Comparison of ENCODE assay signal across 14 mouse cellular contexts in the genomic region with DNA sequence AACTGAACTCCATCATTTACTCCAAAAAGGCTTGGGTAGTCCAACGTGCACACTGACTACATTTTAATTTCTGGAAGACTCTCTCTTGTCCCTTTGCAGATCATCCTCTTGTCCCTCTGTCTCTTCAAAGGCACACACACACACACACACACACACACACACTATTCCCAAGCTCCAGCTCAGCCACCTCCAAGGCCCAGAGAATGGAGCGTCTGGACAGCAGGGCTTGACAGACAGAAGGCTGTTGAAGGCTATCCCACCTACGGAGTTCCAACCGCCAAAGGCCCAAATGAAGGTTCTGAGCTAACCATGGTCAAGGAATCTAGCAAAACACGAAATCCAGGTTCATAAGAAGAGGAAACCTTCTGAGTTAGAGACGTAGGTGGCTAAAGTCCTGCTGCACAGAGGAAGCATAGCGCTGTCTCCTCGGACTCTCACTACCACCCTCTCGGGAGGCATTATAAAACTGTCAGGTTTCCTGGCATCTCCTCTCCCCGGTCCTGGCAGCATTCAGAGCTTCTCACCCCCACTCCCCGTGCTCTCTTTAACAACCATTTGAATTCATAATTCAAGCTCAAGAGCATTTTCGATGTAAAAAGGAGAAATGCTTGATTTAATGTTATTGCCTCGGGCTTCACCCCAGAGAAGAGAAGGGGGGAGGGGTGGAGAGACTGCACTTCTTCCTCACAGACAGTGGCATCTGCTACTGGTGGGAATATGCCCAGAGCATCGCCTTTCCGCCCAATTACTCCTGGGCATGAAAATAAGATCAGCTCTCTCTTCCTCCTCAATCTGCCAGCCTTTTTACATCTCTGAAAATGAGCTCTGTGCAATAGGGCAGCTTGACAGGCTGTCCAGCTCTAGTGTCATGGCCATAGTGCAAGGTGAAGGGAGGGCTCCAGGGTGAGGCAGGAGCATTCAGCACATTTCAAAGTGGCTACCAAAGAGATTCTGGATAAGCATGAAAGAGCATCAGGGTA.
DNase-seq lines count a peak whose midpoint lies in the region; ATAC-seq and TF ChIP-seq lines count a peak whose summit lies in the region.
"Had no signal": no experiment of that assay in that cellular context is flagged by ENCODE, and none has a peak within 500 bp of the region (broad histone marks: within the 10 kb centered on the region; RNA-seq: fewer than 3 reads in every experiment).

No protein-coding gene starts in this region.

- ATAC-seq in hindbrain, embryonic 14.5 days (ENCODE audit: low FRiP score): peak; percentile 65
- ATAC-seq in megakaryocyte-erythroid progenitor cell, adult 5-6 weeks (replicated peaks; ENCODE audit: low FRiP score, low TSS enrichment, poor library complexity, severe bottlenecking): no peak
- ATAC-seq: CD4-positive, CD25-positive, alpha-beta regulatory T cell, adult 4 months had no signal

- TF ChIP-seq POLR2A in cerebellum, adult 2 months (IDR thresholded peaks at IDR 0.05; ENCODE audit: borderline replicate concordance, insufficient read depth, low read length): no peak

- no peak for TF ChIP-seq CTCF in cerebellum, adult 2 months (IDR thresholded peaks at IDR 0.05; ENCODE audit: borderline replicate concordance, insufficient read depth, low read depth, low read length)

- peak; percentile 83 for DNase-seq in left cerebral cortex, postnatal 4 days
- no peak for DNase-seq in left cerebral cortex, adult 18-20 months (ENCODE audit: low spot score in 2 of 2)
- peak; percentile 41 to 70 for DNase-seq in cerebellum, adult 2 months
- DNase-seq in hindbrain, embryonic 14.5 days (ENCODE audit: low spot score): peak; percentile 31
- DNase-seq in retina, embryonic 14.5 days (ENCODE audit: low spot score): peak; percentile 58
- no peak for DNase-seq in lung, postnatal 36 days
- DNase-seq in yolk sac, embryonic 10.5 days (ENCODE audit: low spot score): no peak
- DNase-seq: kidney, adult 8-10 months; right cerebral cortex, adult 18-20 months had no signal

- H3K27me3 ChIP-seq in cerebellum, adult 2 months (ENCODE audit: control insufficient read depth, insufficient read depth, low read length): no peaks in the 10 kb centered on the region; the same call in 1 of the 2 replicates
- no peaks in the 10 kb centered on the region for H3K27me3 ChIP-seq in hindbrain, embryonic 14.5 days (ENCODE audit: control insufficient read depth, insufficient read depth, low read length)
- H3K27me3 ChIP-seq: embryonic facial prominence, embryonic 12.5 days; liver, embryonic 15.5 days; stomach, embryonic 15.5 days had no signal

- intact Hi-C loops in left cerebral cortex, postnatal 4 days (cut with DNase I): no loop called here

- H3K4me2 ChIP-seq in hindbrain, embryonic 14.5 days (replicated peaks): 0 out of 2 replicates have a peak overlapping the region, but pooled peaks have one; percentile 15
- H3K4me2 ChIP-seq: embryonic facial prominence, embryonic 12.5 days; liver, embryonic 15.5 days; stomach, embryonic 15.5 days had no signal

- WGBS in cerebellum, adult 2 months: 13% methylated on average over 15 of the region's 15 CpGs
- WGBS in hindbrain, embryonic 14.5 days: 58% methylated on average over 15 of the region's 15 CpGs

- H3K9me3 ChIP-seq in hindbrain, embryonic 14.5 days (ENCODE audit: control insufficient read depth, low read length): no peaks in the 10 kb centered on the region
- H3K9me3 ChIP-seq: embryonic facial prominence, embryonic 12.5 days; liver, embryonic 15.5 days; stomach, embryonic 15.5 days had no signal

- no peak overlapping the region for H3K9ac ChIP-seq in hindbrain, embryonic 14.5 days
- H3K9ac ChIP-seq: embryonic facial prominence, embryonic 12.5 days; liver, embryonic 15.5 days; stomach, embryonic 15.5 days had no signal

- peaks cover 5% of the 10 kb centered on the region; the same call in 1 of the 2 replicates for H3K4me1 ChIP-seq in cerebellum, adult 2 months (ENCODE audit: control insufficient read depth, insufficient read depth, low read length)
- H3K4me1 ChIP-seq in hindbrain, embryonic 14.5 days (replicated peaks; ENCODE audit: control insufficient read depth, insufficient read depth, low read length): 0 out of 2 replicates have a peak, but pooled peaks cover 6% of the 10 kb centered on the region
- H3K4me1 ChIP-seq: embryonic facial prominence, embryonic 12.5 days; liver, embryonic 15.5 days; stomach, embryonic 15.5 days had no signal

- H3K27ac ChIP-seq in cerebellum, adult 2 months (ENCODE audit: insufficient read depth, low read length): no peak overlapping the region
- peak overlapping the region; percentile 32; the same call in 1 of the 2 replicates for H3K27ac ChIP-seq in hindbrain, embryonic 14.5 days
- H3K27ac ChIP-seq: embryonic facial prominence, embryonic 12.5 days; liver, embryonic 15.5 days; stomach, embryonic 15.5 days had no signal

- peak overlapping the region; percentile 6 for H3K4me3 ChIP-seq in cerebellum, adult 2 months (replicated peaks; ENCODE audit: insufficient read depth, low read depth, low read length)
- no peak overlapping the region for H3K4me3 ChIP-seq in hindbrain, embryonic 14.5 days (replicated peaks; ENCODE audit: low read length)
- H3K4me3 ChIP-seq: embryonic facial prominence, embryonic 12.5 days; liver, embryonic 15.5 days; stomach, embryonic 15.5 days had no signal

- H3K36me3 ChIP-seq in hindbrain, embryonic 14.5 days (replicated peaks; ENCODE audit: control insufficient read depth, insufficient read depth): no peaks in the 10 kb centered on the region
- H3K36me3 ChIP-seq: embryonic facial prominence, embryonic 12.5 days; liver, embryonic 15.5 days; stomach, embryonic 15.5 days had no signal

Comparison
In these comparisons a context has a peak if more than half of its experiments do, and no peak if none do; other contexts are left out.
1. DNase-seq: peak in left cerebral cortex, postnatal 4 days (single experiment), cerebellum, adult 2 months (2 of 2), hindbrain, embryonic 14.5 days (single experiment) and retina, embryonic 14.5 days (single experiment); none in left cerebral cortex, adult 18-20 months (0 of 2), lung, postnatal 36 days (single experiment) and yolk sac, embryonic 10.5 days (single experiment).